Mouse (Mus musculus) small intestine, adult 2 months (tissue): ENCODE results near the gene Nat8f4. TPM values are rescaled to one million over a fixed set of nuclear protein-coding genes. Genes with fewer than 3 reads are reported as not detected.
A peak's percentile ranks its signal among the peaks of the same experiment; 100 is the strongest.
"Not testable (repeated sequence)": the region's sequence is repeated elsewhere in the genome, so short reads cannot be mapped to it uniquely, and the experiment has no call there.

Experiments used
- H3K27ac ChIP-seq: fragments of 200-500 bp; 2 replicates; pipeline ENCODE4 v1.5.1; 2012; ENCODE audit warnings: low read depth, low read length, control low read depth, inconsistent platforms; ENCODE audit not compliant: insufficient read depth
- H3K27me3 ChIP-seq: fragments of 200-500 bp; 2 replicates; pipeline ENCODE4 v1.6.1; 2012; ENCODE audit warnings: mild to moderate bottlenecking, moderate library complexity, low read length, inconsistent platforms; ENCODE audit not compliant: control insufficient read depth, insufficient read depth
- H3K36me3 ChIP-seq: fragments of 200-500 bp; 2 replicates; pipeline ENCODE4 v1.6.1; 2012; ENCODE audit warnings: mild to moderate bottlenecking, low read length, control low read depth, inconsistent platforms; ENCODE audit not compliant: control insufficient read depth, insufficient read depth
- H3K4me1 ChIP-seq: fragments of 200-500 bp; 2 replicates; pipeline ENCODE4 v1.6.1; 2012; ENCODE audit warnings: low read length, inconsistent platforms, mixed read lengths; ENCODE audit not compliant: control insufficient read depth, insufficient read depth, insufficient read length
- H3K4me3 ChIP-seq: fragments of 200-500 bp; 2 replicates; pipeline ENCODE4 v1.5.1; 2012; ENCODE audit warnings: low read depth, mild to moderate bottlenecking, control low read depth, inconsistent platforms, low read length, moderate library complexity
- CTCF ChIP-seq: fragments of 200-500 bp; IDR thresholded peaks from 2 replicates; pipeline ENCODE4 v1.5.1; 2012; ENCODE audit warnings: low read depth, mild to moderate bottlenecking, control low read depth, inconsistent platforms, low read length, moderate library complexity, mixed read lengths; ENCODE audit not compliant: insufficient replicate concordance, insufficient read length; ENCODE audit errors: extremely low read depth
- POLR2A ChIP-seq: fragments of 200-500 bp; IDR thresholded peaks from 2 replicates; pipeline ENCODE4 v1.6.1; 2012; ENCODE audit warnings: low read depth, mild to moderate bottlenecking, control low read depth, inconsistent platforms, low read length, moderate library complexity
- WGBS: fragments of 180-500 bp; shearing (Covaris S2); methylation state at CpG from one replicate; pipeline ENCODE4 v1.1.7; 2018; 5-methylcytosine and 5-hydroxymethylcytosine counted together
- polyA plus RNA-seq: library from polyadenylated mRNA; depleted of rRNA; stranded (reverse); fragments of >200 nt; gene quantifications from 2 replicates; pipeline ENCODE4 v1.2.3, GENCODE M21; 2012

Nat8f4 gene
- polyA plus RNA-seq, 1 experiment: 32.6 TPM

DNA sequence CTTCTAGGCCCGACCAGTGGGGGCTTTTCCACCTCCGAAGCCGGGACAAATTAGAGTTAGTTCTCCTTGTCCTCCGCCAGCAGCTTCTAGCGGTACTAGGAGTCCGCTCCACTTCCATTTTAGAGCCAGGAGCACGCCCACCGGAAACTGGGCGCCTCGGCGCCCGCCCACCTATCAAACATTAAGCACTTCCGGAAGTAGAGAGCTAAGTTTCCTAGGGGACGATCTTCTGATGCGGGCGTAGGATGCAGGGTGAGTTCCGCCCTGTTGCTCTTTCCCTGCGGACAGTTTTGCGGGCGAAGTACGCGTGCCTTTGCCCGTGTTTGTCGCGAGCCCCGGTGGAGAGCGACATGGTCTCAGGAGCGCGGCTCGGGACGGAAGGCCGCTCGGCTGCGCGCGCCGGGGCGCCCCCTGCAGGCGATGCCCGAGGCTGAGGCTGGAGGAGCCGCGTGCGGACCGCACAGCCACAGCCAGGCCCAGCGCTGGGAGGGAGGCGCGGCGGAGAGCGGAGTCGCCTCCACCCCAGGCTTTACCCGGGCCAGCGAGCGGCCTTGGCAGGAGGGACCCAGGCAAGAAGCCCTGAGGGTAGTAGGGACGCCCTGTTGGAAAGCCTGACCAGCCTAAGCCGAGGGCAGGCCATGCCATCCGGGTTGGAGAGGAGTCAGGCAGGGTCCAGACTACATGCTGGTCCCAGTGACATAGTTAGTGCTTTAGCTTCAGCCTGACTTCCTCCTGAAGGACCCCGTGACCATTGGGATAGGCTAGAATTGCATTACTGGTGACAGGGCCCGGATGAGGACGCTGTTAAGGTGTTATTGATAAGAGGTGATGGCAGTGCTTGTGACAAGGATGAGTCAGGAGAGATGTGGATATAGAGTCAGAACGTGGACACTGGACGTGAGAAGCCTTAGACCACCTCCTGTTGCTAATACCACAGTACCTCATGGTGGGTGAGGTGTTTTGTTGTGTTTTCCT, 11.1 kb upstream of the Nat8f4 start, which contains the start of gene Nat8f1:
TSS of gene Nat8f1 (minus strand) at position 149 of the 975 bp plus-strand sequence.
- not testable (repeated sequence) for H3K4me1 ChIP-seq, H3K27me3 ChIP-seq, H3K36me3 ChIP-seq
- peak within 1 kb of the TSS; percentile 78 for H3K4me3 ChIP-seq
- under 1% methylated on average over 59 of the region's 61 CpGs for WGBS
- TF ChIP-seq CTCF (0 out of 2 replicates have a peak, but pooled peaks have one; percentile 38), POLR2A (peak; percentile 82)
- peak within 1 kb of the TSS; percentile 97 for H3K27ac ChIP-seq

GRCm38 (mm10) chr6:85915141-85915538, 10.5 kb upstream of the Nat8f4 start:
- Histone ChIP-seq H3K27me3 (no peaks in the 10 kb centered on the region), H3K4me3 (peak overlapping the region; percentile 78), H3K4me1 (peaks cover 9% of the 10 kb centered on the region; the same call in 1 of the 2 replicates), H3K36me3 (peaks cover 2% of the 10 kb centered on the region), H3K27ac (peak overlapping the region; percentile 97)
- WGBS: under 1% methylated on average over 11 of the region's 11 CpGs
- no peak for TF ChIP-seq POLR2A
- TF ChIP-seq CTCF: no peak

DNA sequence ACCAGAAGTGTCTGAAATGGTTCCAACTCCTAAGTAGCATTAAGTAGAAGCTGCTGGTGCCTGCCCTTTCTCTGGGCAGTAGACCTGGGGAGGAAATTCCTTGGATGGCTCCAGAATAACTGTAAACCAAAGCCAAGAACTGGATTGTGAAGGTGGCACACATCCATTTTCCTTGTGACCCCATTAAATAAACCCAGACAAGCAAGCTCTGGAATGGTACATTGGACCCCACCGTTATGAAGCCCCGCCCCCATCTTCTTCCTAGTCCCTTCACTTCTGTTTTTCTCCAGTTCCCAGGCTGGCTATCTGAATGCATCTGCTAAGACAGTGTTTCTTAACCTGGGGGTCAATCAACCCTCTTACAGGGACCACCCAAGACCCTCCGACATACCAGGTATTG, 6.9 kb upstream of the Nat8f4 start, which contains the start of gene Tprkb:
TSS of gene Tprkb (plus strand) at position 279 of the 400 bp plus-strand sequence.
- no peak within 1 kb of the TSS for H3K4me3 ChIP-seq
- peaks cover 9% of the 10 kb centered on the region; the same call in 1 of the 2 replicates for H3K4me1 ChIP-seq
- 41% methylated on average over 3 of the region's 3 CpGs for WGBS
- TF ChIP-seq POLR2A (no peak), CTCF (no peak)
- H3K36me3 ChIP-seq: no peaks in the 10 kb centered on the region
- H3K27me3 ChIP-seq: no peaks in the 10 kb centered on the region
- no peak within 1 kb of the TSS for H3K27ac ChIP-seq

DNA sequence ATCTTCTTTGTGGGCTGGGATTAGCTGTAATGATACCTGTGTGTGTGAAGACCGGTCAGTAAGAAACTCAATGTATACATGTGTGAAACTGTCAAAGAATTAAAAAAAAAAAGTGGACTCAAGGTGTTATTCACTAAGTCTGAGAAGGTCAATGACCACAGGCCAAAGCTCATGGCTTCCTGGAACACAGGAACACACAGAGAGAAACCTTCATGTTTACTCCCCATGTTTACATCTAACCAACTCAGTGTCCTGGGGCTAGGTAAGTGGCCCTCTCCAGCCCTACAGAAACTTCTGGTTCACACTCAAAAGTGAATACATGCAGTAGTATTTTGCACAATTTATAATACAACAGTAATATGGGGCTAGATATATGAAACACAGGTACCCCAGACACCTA, 5.0 kb upstream of the Nat8f4 start:
- H3K4me1 ChIP-seq: peaks cover 6% of the 10 kb centered on the region; the same call in 1 of the 2 replicates
- H3K4me3 ChIP-seq: no peak overlapping the region
- no peaks in the 10 kb centered on the region for H3K27me3 ChIP-seq
- H3K27ac ChIP-seq: no peak overlapping the region
- WGBS: 92% methylated on average over 1 of the region's 1 CpGs
- TF ChIP-seq CTCF (no peak), POLR2A (no peak)
- H3K36me3 ChIP-seq: no peaks in the 10 kb centered on the region

GRCm38 (mm10) chr6:85908341-85908740, 3.7 kb upstream of the Nat8f4 start:
- Histone ChIP-seq H3K27ac (no peak overlapping the region), H3K27me3 (no peaks in the 10 kb centered on the region), H3K4me3 (no peak overlapping the region), H3K36me3 (no peaks in the 10 kb centered on the region), H3K4me1 (peaks cover 11% of the 10 kb centered on the region; the same call in 1 of the 2 replicates)
- WGBS: 22% methylated on average over 3 of the region's 3 CpGs
- TF ChIP-seq POLR2A (no peak), CTCF (no peak)

DNA sequence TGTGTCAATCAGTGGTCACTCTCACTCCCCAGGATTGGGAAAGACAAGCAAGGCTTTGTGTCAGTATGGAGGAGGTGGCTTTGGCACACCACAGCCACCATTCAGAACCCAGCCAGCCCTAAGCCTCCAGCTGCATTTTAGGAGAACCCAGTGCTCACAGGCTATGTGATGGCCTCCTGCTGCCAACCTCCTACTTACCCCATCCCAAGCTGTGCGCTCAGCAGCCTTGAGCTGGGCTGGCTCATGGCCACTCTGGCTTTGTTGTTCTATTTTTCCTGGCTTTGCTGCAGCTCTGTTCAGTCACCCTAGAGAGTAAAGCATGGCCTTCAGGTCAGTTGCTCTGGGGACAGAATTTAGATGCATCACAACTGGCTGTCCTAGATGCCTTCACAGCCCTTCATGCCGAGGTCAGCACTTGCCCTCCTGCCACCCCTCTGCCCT, 2.2 kb upstream of the Nat8f4 start:
- not testable (repeated sequence) for H3K36me3 ChIP-seq, H3K27ac ChIP-seq, H3K4me3 ChIP-seq, H3K27me3 ChIP-seq
- peaks cover 16% of the 10 kb centered on the region; the same call in 1 of the 2 replicates for H3K4me1 ChIP-seq
- WGBS: 75% methylated on average over 2 of the region's 2 CpGs

DNA sequence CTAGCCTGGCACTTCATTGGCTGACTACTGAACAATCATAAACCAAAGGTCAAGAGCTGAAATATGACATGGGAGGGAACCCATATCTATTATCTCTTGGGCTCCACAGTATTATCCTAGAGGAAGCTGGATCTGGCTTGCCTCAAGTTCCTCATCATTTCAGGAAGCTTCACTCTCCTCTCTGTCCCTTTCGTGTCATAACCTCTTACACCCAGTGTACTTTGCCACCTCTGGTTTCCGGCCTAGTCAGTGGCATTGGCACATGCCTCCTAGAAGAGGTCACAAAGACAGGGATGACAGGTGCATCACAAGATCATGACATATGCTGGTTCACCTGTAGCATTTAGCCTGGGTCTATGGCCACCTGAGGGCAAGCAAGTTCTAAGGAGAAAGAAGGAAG, 2.4 kb downstream of the Nat8f4 start:
- H3K27ac ChIP-seq: peak overlapping the region; percentile 98
- TF ChIP-seq POLR2A (no peak), CTCF (no peak)
- peaks cover 4% of the 10 kb centered on the region; the same call in 1 of the 2 replicates for H3K36me3 ChIP-seq
- no peaks in the 10 kb centered on the region for H3K27me3 ChIP-seq
- 31% methylated on average over 2 of the region's 2 CpGs for WGBS
- peaks cover 12% of the 10 kb centered on the region; the same call in 1 of the 2 replicates for H3K4me1 ChIP-seq
- no peak overlapping the region for H3K4me3 ChIP-seq

- H3K27ac ChIP-seq, H3K36me3 ChIP-seq, H3K4me3 ChIP-seq, H3K27me3 ChIP-seq: not testable (repeated sequence)
- peaks cover 11% of the 10 kb centered on the region; the same call in 1 of the 2 replicates for H3K4me1 ChIP-seq
- 80% methylated on average over 7 of the region's 8 CpGs for WGBS
These were observed 5.8 kb downstream of the Nat8f4 start for GRCm38 (mm10) chr6:85898596-85899475.
